Mouse (Mus musculus) C2C12 (cell line): ENCODE measurements around the gene Hmgb1.

Experiments used
- CEBPB ChIP-seq: IDR thresholded peaks from one replicate; pipeline ENCODE4 v1.6.1; 2011; ENCODE audit warnings: low read depth, mild to moderate bottlenecking, control low read depth, moderate library complexity
- CTCF ChIP-seq: IDR thresholded peaks from one replicate; pipeline ENCODE4 v1.5.1; 2011; ENCODE audit not compliant: control insufficient read depth, insufficient read depth, insufficient read length

DNA sequence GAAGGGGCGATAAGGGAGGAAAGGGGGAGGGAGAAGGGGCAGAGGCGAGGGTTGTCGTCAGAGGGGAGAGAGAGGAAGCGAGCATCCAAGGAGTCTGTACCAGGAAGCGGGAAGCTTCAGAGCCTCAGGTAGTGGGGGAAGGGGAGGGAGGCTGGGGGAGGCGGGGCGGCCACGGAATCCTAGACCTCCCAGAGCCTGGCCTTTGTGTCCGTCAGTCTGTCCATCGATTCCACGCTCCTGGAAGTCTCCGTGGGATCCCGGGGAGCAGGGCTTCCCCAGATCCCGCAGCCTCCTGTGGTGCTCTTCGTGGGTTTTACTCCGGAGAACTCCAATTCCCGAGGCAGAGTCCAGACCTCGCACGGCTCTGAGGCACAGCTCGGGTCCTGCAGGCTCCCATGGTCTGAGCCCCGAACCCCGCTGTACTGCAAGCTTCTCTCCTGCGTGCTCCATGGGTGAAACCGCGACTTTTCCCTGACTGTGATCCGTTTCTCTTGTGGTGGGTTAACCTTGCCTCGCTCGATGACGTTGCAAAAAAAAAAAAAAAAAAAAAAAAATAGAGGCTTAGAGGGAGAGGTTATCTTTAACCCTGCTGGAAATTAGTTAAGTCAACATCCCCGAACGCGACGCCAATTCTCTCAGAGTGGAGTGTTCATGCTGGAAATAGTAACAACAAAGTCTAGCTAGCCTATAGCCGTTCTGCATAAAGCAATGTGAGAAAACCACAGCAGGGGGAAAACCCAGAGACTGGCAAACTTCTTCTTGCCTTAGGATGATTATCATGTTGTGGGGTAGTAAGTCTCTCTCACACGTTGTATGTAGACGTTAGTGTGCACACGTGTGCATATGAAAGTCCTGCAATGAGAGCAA, 168.7 kb downstream of the Hmgb1 start:
- TF ChIP-seq CTCF: no peak
- no peak for TF ChIP-seq CEBPB
